Mouse (Mus musculus): ENCODE measurements around the gene Ccl6. TPM values are rescaled to one million over a fixed set of nuclear protein-coding genes. Genes with fewer than 3 reads are reported as not detected.

Ccl6 gene
- polyA plus RNA-seq, 1 experiment from 2014 or later, result 0.88 TPM

GRCm38 (mm10) chr11:83583450-83583754 lies 9.5 kb downstream of the Ccl6 start:
- Histone ChIP-seq H3K4me1 (ENCODE audit: control insufficient read depth, insufficient read depth, low read length) (no peaks in the 10 kb centered on the region), H3K4me2 (ENCODE audit: low read length) (no peak overlapping the region), H3K36me3 (ENCODE audit: control insufficient read depth, insufficient read depth, low read length) (no peaks in the 10 kb centered on the region), H3K9ac (ENCODE audit: low read depth, low read length) (no peak overlapping the region), H3K27me3 (ENCODE audit: control insufficient read depth, insufficient read depth, low read depth, low read length) (no peaks in the 10 kb centered on the region), H3K4me3 (ENCODE audit: low read depth, low read length) (no peak overlapping the region), H3K9me3 (replicated peaks; ENCODE audit: control insufficient read depth, low read length, poor library complexity, severe bottlenecking) (no peaks in the 10 kb centered on the region), H3K27ac (ENCODE audit: low read length) (no peak overlapping the region)
- ATAC-seq, result no peak

DNA sequence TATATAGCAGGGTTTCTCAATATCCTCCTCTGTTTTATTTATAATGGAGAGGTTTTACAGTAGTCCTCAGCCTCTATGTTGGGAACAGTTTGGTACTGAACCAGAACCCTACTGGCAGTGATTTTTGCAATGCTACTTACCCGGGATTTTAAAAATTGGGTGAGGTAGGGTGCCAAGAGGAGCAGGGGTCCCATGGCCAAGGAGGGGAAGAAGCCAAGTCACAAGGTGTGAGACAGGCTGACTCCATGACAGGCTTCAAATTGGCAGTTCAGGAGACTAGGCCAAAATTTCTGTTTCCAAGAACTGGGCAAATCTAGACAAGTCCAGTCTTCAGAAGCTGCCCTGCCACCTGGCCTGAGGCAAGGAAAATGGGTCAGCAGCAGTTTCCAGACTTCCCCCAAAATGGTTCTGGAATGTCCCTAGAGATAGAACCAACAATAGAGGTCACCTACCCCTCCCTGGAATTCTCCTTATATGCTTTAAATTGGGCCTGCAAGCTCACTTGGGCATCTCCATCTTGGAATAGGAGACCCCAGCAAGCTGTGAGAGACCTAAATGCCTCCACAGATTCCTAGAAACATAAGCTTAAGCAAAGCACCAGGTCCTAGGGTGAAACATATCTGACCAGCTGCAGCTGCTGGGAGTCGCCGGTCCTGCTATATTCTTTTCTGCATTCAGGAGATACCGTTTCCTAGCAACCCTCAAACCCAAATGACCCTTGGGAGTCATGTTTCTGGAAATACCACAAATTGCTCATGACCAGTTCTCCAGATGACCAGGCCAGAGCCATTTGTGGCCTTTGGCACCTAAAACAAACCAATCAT lies 10.0 kb downstream of the Ccl6 start:
- no peak for ATAC-seq
- Histone ChIP-seq H3K4me2 (ENCODE audit: low read length) (no peak overlapping the region), H3K4me1 (ENCODE audit: control insufficient read depth, insufficient read depth, low read length) (no peaks in the 10 kb centered on the region), H3K27me3 (ENCODE audit: control insufficient read depth, insufficient read depth, low read depth, low read length) (no peaks in the 10 kb centered on the region), H3K4me3 (ENCODE audit: low read depth, low read length) (no peak overlapping the region), H3K9ac (ENCODE audit: low read depth, low read length) (no peak overlapping the region), H3K9me3 (replicated peaks; ENCODE audit: control insufficient read depth, low read length, poor library complexity, severe bottlenecking) (no peaks in the 10 kb centered on the region), H3K27ac (ENCODE audit: low read length) (no peak overlapping the region), H3K36me3 (ENCODE audit: control insufficient read depth, insufficient read depth, low read length) (no peaks in the 10 kb centered on the region)
- 69% methylated on average over 4 of the region's 4 CpGs for WGBS

DNA sequence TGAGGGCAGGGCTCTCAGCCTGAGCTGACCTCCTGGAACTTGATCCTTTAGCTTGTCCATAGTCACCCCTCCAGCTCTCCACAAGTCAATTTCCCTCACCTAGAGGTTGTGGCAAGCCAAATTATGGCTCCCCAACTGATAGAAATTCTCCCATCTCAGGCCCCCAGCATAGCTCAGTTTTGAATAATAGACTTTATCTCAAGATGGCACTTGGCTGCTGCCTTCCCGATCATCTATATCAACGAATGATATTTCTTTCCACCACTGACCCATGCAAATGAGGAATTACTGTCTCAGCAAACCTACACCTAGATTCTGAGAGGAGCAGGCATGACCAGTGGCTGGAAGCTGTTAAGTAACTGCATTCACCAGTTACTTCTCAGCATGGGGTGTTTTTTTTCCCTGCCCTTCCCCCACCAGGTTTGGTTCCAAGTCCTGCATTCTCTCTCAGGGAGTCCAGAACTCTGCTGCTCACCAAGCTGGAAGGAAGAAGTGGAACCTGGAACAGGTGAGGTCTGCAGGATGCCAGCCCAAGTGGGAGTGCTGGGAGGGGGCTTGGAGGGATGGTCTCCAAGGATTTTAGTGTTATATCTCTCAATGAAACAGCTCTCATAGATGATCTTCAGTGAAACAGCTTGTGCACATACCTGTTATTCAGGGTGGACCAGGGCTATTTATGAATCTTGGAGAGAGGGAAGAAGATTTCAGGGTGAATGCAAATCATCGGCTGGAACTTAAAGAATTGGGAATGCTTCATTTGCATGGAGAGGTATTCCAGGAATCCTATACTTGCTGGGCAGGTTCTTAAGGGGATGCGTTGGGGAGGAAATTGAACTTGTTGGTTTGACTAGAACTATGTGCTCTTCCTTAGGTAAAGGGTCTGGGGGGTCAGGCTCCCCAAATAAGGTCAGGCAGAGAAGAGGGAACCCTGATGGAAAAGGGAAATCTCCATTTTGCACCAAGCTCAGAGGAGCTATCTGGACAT lies 11.0 kb downstream of the Ccl6 start:
- Histone ChIP-seq H3K9ac (ENCODE audit: low read depth, low read length) (no peak overlapping the region), H3K9me3 (replicated peaks; ENCODE audit: control insufficient read depth, low read length, poor library complexity, severe bottlenecking) (no peaks in the 10 kb centered on the region)
- 77% methylated on average over 4 of the region's 4 CpGs for WGBS

DNA sequence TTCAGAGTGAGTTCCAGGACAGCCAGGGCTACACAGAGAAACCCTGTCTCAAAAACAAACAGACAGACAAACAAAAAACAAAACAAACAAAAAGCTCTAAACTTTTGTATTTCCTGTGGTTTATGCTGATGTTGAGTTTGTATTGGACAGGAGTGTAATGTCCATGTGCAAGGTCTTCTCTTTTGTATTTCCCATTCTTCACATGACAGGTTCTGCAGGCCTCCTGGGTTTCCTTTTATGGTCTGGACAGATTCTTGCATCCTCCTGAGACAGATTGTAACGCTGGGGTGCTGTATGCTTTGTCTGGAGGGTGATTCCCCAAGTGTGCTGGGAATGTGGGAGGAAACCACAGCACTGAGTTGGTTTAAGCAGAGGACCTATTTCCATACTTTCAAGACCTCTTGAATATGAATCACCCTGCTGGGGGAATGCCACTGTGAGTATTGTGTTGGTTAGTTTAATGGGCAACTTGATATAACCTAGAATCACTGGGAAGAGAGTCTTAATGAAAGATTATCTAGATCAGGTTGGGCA lies 12.1 kb downstream of the Ccl6 start:
- no peaks in the 10 kb centered on the region for H3K4me1 ChIP-seq (ENCODE audit: control insufficient read depth, insufficient read depth, low read length)
- H3K9me3 ChIP-seq (replicated peaks; ENCODE audit: control insufficient read depth, low read length, poor library complexity, severe bottlenecking), result no peaks in the 10 kb centered on the region
- H3K9ac ChIP-seq (ENCODE audit: low read depth, low read length), result no peak overlapping the region
- no peak overlapping the region for H3K27ac ChIP-seq (ENCODE audit: low read length)
- no peaks in the 10 kb centered on the region for H3K36me3 ChIP-seq (ENCODE audit: control insufficient read depth, insufficient read depth, low read length)
- no peak overlapping the region for H3K4me3 ChIP-seq (ENCODE audit: low read depth, low read length)
- 56% methylated on average over 1 of the region's 1 CpGs for whole genome bisulfite sequencing
- H3K4me2 ChIP-seq (ENCODE audit: low read length), result no peak overlapping the region
- ATAC-seq, result no peak
- H3K27me3 ChIP-seq (ENCODE audit: control insufficient read depth, insufficient read depth, low read depth, low read length), result no peaks in the 10 kb centered on the region

More for the DNA sequence above, 11.0 kb downstream of the Ccl6 start:
- Histone ChIP-seq H3K27ac (ENCODE audit: low read length) (no peak overlapping the region), H3K4me2 (ENCODE audit: low read length) (no peak overlapping the region), H3K27me3 (ENCODE audit: control insufficient read depth, insufficient read depth, low read depth, low read length) (no peaks in the 10 kb centered on the region), H3K36me3 (ENCODE audit: control insufficient read depth, insufficient read depth, low read length) (no peaks in the 10 kb centered on the region), H3K4me1 (ENCODE audit: control insufficient read depth, insufficient read depth, low read length) (no peaks in the 10 kb centered on the region), H3K4me3 (ENCODE audit: low read depth, low read length) (no peak overlapping the region)
- ATAC-seq, result no peak

- Histone ChIP-seq H3K4me1 (ENCODE audit: control insufficient read depth, insufficient read depth, low read length) (no peaks in the 10 kb centered on the region), H3K27ac (ENCODE audit: low read length) (no peak overlapping the region), H3K27me3 (ENCODE audit: control insufficient read depth, insufficient read depth, low read depth, low read length) (no peaks in the 10 kb centered on the region), H3K4me3 (ENCODE audit: low read depth, low read length) (no peak overlapping the region), H3K4me2 (ENCODE audit: low read length) (no peak overlapping the region), H3K9ac (ENCODE audit: low read depth, low read length) (no peak overlapping the region), H3K9me3 (replicated peaks; ENCODE audit: control insufficient read depth, low read length, poor library complexity, severe bottlenecking) (no peaks in the 10 kb centered on the region), H3K36me3 (ENCODE audit: control insufficient read depth, insufficient read depth, low read length) (no peaks in the 10 kb centered on the region)
- ATAC-seq, result no peak
- 80% methylated on average over 3 of the region's 3 CpGs for WGBS
These were observed 13.9 kb downstream of the Ccl6 start for GRCm38 (mm10) chr11:83578999-83579398.

DNA sequence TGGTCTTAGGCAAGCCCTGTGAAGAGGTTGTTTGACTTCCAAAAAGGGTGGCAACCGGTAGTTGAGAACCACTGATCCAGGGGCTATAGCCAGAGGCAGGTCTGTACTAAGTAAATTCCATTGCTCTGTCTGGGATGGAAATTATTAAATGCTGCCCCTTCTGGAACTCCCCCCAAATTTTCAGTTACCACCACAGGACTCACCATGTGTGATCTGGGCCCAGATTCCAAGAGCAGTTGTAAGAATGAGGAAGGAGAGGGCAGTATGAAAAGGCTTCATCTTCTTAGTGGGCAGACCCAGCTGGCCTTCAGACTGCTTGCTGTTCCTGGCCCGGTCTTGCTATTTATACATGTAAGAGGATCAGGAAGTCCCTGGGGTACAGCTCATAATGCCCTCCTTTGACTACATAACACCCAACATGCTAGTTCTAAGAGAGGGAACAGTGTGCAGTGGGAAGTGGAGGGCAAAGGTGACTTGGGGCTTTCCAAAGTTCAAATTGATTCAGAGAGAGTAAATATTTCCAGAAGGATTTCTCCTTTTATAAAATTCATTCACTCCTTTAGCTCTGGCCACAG lies 14.6 kb downstream of the Ccl6 start, which contains the start of gene Ccl9:
TSS of gene Ccl9 (minus strand) at position 451 of the 575 bp plus-strand sequence.
- ATAC-seq, result no peak
- Histone ChIP-seq H3K27me3 (ENCODE audit: control insufficient read depth, insufficient read depth, low read depth, low read length) (no peaks in the 10 kb centered on the region), H3K27ac (ENCODE audit: low read length) (no peak within 1 kb of the TSS), H3K4me1 (ENCODE audit: control insufficient read depth, insufficient read depth, low read length) (no peaks in the 10 kb centered on the region), H3K9me3 (replicated peaks; ENCODE audit: control insufficient read depth, low read length, poor library complexity, severe bottlenecking) (no peaks in the 10 kb centered on the region), H3K36me3 (ENCODE audit: control insufficient read depth, insufficient read depth, low read length) (no peaks in the 10 kb centered on the region), H3K9ac (ENCODE audit: low read depth, low read length) (no peak within 1 kb of the TSS), H3K4me3 (ENCODE audit: low read depth, low read length) (no peak within 1 kb of the TSS), H3K4me2 (ENCODE audit: low read length) (no peak within 1 kb of the TSS)
- WGBS, result 49% methylated on average over 2 of the region's 2 CpGs

DNA sequence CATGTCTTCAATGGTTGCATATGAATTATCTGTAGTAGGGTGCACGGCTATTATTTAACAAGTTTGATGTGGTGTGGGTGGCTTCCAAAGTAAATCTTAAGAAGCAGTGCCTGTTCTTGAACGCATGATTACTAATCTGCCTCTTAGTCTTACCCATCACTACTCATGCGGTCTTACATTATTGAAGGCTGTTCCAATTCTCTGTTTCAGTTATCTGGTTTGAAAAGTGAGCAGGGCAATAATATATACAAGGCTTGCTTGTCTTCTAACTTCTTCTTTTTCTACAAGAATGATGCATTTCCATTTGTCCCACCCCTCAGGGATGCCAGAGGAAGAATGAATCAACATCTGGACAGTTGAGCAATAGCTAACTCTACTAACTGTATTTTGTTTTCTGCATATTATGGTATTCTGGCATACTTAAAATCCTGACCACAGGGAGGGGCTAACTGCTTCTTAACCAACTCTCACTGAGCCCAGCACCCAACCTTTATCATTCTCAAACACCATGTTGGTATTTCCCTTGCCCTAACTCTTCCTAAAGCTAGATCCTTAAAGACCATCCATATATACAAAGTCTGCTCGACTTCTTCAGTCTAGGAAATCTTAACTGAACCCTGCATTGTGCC lies 15.8 kb downstream of the Ccl6 start:
- Histone ChIP-seq H3K4me3 (ENCODE audit: low read depth, low read length) (no peak overlapping the region), H3K9me3 (replicated peaks; ENCODE audit: control insufficient read depth, low read length, poor library complexity, severe bottlenecking) (no peaks in the 10 kb centered on the region), H3K9ac (ENCODE audit: low read depth, low read length) (no peak overlapping the region), H3K36me3 (ENCODE audit: control insufficient read depth, insufficient read depth, low read length) (no peaks in the 10 kb centered on the region), H3K4me1 (ENCODE audit: control insufficient read depth, insufficient read depth, low read length) (no peaks in the 10 kb centered on the region), H3K27ac (ENCODE audit: low read length) (no peak overlapping the region), H3K27me3 (ENCODE audit: control insufficient read depth, insufficient read depth, low read depth, low read length) (no peaks in the 10 kb centered on the region), H3K4me2 (ENCODE audit: low read length) (no peak overlapping the region)
- 85% methylated on average over 4 of the region's 4 CpGs for WGBS
- ATAC-seq, result no peak

DNA sequence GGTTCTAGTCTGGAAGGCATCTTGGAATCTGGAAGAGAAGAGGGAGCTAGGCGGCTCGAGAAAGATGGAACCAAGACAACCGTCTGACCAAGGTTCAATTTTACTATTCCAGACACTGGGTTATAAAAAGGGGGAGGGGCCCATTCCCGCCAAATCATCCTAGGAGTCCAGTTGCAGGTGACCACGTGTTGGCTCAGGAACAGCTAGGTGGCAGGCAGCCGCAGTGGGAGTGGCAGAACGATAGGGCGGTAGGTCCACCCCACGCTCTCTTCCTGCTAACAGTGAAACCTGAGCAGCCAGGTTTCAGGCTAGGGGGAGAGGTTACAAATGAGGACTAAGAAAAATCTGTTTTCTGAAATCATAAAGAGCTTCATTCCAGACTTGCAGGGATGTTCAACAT lies 20.1 kb downstream of the Ccl6 start:
- Histone ChIP-seq H3K27me3 (ENCODE audit: control insufficient read depth, insufficient read depth, low read depth, low read length) (no peaks in the 10 kb centered on the region), H3K27ac (ENCODE audit: low read length) (no peak overlapping the region), H3K4me1 (ENCODE audit: control insufficient read depth, insufficient read depth, low read length) (no peaks in the 10 kb centered on the region), H3K4me2 (ENCODE audit: low read length) (no peak overlapping the region), H3K9ac (ENCODE audit: low read depth, low read length) (no peak overlapping the region), H3K36me3 (ENCODE audit: control insufficient read depth, insufficient read depth, low read length) (no peaks in the 10 kb centered on the region), H3K9me3 (replicated peaks; ENCODE audit: control insufficient read depth, low read length, poor library complexity, severe bottlenecking) (no peaks in the 10 kb centered on the region), H3K4me3 (ENCODE audit: low read depth, low read length) (no peak overlapping the region)
- ATAC-seq, result no peak
- 76% methylated on average over 9 of the region's 9 CpGs for WGBS

Data from midbrain, embryonic 16.5 days (tissue).